Mouse (Mus musculus): ENCODE results near the gene Fam114a1.

Fam114a1 gene

DNA sequence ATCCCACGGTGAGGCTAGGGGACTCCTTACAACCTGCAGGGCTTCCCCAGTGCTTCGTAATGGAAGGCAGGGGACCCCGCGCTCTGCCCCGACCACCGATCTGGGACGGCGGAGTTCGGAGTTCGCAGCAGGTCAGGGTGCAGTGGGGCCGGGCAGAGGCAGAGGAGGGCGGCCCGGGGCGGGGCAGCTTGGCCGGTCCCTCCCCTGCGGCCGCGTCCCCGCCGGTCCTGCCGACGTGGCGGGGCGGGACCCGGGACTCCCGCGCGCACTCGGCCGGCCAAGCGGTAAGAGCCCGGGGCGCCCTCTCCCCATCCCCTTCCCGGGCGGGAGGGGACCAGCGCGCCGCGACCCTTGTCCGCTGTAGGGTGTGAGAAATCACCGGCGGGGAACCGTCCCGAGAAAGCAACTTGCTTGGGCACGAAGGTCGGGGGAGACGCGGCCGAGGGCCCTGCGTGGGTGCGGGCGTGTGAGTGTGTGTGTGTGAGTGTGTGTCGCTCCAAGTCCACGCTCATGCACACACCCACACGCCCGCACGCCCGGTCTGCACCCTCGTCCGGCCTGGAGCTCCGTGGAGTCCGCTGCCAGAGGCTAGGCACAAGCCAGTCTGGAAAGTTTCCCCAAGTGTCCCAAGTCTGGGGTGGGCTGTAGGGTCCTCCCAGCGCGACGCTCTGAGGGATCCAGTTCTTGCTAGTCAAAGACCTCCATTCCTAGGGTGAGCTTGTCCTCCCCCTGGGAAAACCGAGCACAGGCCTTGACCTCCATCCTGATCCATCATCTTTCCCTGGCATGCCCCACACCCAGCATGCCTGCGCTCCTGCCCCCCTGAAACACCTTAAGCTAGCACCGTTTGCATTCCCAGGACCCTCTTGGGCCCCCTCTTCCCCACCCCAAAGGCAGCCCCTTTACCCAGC lies at the start of gene Fam114a1:
Gene Fam114a1 (plus strand): TSS at position 211 of the 911 bp plus-strand sequence.
- DNase-seq = peak; percentile 15 to 31

DNA sequence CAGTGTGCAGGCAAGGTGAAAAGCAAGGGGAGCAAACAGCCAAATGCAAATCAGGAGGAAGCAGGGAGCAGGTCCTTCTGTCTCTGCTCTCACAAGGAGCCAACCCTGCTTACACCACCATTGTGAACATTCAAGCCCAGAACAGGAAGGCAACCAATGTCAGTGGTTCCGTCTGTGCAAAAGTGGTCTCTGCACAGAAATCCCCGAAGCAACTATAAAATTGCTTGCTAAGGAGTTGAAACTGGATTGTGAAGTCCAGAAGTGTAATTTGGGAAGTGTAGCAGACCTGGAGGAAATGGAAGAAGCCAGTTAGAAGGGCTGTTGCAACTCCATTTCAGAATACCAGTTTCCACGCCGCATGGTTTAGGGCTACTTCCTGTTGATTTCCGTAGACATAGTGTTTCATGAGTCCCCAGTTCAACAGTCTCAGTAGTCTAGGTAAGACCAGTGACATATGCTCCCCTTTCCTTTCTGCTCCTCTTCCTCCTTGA lies 46.9 kb upstream of the Fam114a1 start:
- DNase-seq = no peak

DNA sequence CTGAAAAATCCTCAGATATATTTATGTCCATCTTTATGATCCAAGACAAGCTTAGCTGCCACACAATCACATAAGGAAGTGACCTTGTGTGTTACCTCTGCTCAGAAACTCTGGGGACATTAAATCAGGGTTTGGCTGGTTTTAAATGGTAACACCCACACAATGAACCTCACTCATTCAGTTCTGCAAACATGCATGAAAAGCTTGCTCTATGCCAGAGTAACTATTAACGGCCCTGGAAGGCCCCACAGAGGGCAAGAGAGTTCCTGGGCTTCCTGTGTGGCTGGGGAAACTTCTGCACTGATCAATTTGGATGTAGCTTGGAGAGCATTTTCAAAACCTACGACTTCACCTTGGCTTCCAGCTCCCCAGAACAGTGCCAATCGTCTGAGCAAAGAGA lies 37.7 kb upstream of the Fam114a1 start:
- DNase-seq = no peak

DNA sequence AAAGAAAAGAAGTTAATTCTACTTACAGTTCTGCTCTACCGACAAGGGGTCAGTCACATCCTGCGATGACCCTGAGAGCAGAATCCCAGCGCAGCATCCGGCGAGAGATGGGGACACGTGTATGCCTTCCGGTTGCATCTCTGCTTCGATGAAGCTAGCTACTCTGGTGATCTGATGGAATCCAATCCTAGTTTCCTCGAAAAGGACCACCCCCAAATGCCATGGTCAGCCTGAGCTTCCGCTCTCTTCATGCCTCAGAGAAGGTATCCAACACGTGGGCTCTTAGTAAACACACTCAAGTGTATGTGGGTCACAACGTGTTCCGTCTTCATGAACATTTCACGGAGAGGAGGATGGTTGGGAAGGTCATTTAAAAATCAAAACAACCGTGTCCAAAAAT lies 37.1 kb upstream of the Fam114a1 start:
- DNase-seq = no peak

DNA sequence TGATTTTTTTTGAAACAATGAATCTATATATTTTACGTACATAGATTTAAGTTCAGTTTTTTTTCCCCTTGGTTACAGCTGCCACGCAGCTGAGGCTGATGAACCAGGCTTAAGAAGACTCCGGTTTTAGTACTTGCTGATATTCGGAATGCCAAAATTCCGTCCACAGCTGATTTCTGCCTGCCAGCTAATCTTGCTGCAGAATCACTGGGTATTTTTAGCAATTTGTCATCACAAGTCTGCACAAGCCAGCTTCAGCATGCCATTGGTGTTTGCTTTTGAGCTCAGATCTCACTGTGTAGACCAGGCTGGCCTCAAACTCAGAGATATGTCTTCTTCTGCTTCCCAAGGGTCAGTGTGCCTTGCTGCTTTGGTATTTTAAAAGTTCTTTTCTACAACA lies 18.4 kb upstream of the Fam114a1 start:
- no peak for DNase-seq

DNA sequence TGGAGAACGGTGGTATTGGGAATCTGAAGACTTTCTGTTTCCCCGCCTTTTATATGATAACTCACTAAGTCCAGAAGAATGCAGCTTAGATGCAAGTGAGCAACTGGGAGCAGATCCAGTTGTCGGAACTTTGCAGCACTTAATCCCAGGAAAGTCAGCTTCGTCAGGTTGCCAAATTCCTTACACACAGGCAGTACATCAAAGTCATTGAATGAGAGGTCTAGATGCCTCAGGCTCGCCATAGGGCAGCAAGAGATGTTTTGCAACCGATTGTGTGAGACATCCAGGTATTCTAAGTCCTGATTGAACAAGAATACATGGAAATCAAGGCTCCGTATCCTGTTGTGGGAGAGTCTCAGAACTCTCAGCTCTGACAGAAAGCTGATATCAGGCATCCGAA lies 14.9 kb upstream of the Fam114a1 start:
- DNase-seq = no peak

DNA sequence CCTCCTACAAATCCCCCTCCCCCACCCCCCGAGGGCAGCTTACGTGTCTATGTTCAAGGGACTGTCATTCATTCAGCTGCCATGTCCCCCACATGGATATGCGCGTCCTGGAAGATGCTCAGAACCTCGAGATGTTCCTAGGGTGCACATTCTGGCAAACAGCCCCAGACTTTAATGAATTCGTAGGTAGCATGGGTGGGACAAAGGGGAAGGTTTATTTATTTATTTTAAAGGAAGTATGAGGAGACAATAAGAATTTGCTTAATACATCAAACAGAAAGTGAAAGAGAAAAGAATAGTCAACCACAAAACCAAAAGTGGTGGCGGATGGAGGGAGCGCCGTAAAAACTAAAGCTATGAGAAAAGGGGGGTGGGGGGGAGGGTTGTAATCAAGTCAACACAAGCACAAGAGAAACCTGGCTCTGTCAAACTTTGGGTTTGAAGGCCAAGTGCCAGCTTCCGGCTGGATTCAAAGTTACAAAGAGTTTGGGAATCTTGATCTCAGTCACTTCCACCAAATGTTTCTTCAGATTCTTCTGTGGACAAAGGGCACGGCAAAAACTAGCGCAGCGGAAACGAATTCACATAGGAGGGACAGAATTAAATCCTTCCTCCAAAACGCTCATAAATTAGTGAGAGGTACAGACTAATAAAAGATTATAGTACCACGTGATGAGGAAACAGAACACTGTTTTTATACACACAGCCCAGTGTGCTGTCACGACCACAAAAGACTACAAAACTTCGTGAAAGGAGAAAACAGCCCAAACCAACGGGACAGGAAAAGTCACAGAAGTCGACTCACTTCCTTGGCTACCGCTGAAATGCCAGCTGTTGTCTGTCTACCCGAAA lies 10.7 kb upstream of the Fam114a1 start:
- no peak for DNase-seq

DNA sequence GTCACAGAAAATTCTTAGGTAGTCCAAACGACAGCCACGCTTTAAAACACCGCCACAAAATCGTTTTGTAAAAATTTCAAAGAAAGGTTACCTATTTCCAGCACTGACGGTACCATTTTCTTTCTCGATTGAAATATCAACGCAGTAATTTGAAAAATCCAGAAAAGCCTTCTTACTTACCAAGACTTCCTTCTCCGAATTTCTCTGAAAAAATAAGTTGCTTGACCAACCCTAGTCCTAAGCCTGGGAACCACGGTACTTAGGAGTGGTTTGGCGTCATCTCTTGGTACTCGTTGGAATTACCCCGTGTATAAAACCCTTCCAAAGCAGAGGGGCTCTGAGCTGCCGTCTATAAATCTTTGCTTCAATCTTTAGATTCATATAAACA lies 10.0 kb upstream of the Fam114a1 start, which contains the start of gene Tlr6:
Gene Tlr6 (minus strand): TSS at position 255 of the 388 bp plus-strand sequence.
- DNase-seq = peak; percentile 60 to 72

DNA sequence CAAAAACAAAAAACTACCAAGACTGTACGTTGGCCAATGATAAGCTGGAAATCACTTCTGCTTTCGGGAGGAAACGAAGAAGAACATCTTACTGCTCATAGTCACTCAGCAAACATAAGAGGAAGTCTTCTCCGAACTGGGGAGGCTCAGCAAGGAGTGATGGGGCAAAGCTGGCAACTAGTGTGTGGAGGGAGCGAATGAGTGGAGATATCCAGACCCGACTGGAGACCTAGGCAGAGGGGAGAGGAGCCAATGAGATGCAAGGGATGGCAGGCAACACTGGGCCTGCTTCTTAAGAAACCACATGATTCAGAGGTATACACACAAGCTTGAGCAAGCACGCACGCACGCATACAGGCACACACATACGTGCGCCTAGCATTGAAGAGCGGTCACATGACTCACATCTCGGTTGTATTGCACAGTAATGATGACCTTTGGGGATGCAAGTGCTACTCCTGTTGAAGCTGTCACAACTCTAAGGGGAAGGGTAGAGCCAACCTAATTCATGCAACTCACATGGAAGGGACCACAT lies 8.9 kb upstream of the Fam114a1 start:
- DNase-seq = no peak

DNA sequence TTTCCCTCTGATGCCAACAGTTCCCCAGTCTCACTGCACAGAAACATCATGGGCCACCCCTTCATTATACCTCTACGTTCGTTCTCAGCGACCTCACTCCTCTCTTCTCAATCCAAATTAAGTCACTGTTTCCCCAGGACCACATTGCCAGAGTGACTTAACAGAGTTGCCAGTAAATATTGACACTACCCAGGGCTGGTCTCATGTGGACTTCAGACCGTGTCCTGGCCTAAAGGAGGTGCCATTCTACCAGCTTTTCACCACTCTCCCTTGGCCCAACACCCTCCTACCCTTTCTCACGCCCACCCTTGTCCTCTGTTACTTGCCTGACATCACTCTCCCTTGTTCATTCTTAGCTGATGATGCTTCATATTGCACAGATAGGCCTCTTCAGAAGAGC lies 6.6 kb upstream of the Fam114a1 start:
- DNase-seq = no peak

DNA sequence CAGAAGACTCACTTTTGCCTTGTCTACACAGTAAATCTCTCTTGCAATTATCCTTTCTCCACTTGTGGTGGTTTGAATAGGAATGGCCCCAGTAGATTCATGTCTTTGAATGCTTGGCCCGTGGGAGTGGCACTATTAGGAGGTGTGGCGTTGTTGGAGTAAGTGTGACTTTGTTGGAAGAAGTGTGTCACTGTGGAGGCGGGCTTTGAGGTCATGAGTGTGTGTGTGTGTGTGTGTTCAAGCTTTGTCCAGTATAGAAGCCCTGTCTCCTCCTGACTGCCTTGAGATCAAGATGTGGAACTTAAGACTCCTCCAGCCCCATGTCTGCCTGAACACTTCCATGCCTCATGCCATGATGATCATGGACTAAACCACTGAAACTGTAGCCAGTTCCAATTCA lies 6.1 kb upstream of the Fam114a1 start:
- DNase-seq = no peak

DNA sequence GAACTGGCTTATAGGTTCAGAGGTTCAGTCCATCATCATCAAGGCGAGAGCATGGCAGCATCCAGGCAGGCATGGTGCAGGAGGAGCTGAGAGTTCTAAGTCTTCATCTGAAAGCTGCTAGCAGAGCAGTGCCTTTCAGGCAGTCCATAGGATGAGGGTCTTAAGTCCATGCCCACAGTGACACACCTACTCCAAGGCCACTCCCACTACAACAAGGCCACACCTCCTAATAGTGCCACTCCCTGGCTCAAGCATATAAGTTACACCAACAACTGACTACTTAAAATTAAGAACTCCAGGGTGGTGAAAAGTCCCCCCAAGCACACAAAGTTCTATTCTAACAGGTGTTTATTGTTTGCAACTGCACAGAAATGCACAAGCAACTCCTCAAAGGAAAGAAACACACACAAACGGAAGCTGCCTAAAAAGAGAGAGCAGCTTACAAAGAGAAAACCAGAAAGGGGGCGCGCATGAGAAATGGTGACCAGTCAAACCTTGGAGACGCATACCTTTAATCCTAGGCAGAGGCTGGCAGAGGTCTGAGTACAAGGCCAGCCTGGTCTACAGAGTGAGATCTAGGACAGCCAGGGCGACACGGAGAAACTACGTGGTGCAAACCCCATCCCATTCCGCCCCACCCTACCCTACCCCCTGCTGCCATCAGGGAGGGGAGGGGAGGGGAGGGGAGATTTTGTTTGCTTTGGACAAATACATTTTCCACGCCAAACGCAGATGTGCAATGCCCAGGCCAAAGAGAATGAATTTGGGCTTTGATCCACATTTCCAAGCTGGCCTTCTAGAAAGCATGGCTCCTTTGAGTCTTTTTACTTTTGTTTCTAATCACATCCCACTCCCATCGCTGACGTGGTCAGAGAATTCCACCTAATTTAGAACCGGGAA lies 660 bp upstream of the Fam114a1 start:
- DNase-seq = peak in 1 of 2 experiments; percentile 5

DNA sequence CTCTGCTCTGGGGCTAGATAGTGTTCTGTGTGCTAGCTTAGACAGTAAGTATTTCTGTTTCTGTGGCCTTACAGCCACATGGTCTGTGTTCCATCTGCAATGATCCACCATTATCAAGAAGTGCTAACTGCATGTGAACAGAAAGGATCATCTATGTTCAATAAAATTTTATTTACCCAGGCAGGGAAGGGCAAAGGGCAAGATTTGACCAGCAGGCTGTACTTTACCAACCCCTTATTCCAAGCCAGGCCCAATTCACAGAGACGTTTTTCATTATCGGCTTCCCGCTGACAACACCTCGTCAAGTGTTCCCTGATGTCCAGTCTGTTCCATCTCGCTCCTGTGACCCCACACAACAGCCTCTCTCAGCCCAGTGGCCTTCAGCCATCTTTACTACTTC lies 5.2 kb downstream of the Fam114a1 start:
- DNase-seq = no peak

DNA sequence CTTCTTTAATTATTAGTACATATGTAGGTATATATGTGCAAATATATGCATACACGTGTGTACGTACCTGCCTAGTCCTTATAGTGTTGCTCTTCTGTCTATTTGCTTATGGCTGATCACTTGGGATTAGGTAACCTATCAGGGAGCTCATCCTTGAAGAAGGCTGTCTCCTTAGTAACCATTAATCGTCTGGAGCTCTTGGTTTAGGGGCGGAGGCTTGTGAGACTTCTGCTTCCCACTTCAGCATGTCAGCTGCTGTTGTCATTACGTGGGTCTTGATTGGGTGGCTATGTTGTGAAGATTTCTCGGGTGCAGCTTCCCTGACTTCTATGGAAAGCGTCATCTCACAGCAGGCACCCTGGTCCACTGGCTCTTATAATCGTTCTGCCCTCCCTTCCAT lies 7.3 kb downstream of the Fam114a1 start:
- DNase-seq = no peak

DNA sequence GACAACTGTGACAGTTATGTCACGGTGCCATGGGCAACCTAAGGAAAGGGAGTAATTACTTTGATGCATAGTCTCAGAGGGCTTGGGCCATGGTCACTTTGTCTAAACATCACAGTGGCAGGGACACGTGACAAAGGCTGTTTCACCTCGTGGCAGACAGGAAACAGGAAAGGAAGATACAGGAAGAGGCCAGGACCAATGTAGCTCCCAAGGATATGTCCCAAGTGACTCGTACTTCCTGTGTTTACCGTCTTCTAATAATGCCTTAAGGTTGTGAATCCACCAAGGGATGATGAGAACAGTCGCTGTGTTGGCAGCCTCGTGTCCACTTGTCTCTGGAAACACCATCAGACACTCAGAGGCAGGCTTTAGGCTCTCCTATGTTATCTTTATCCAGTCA lies 16.1 kb downstream of the Fam114a1 start:
- DNase-seq = no peak

DNA sequence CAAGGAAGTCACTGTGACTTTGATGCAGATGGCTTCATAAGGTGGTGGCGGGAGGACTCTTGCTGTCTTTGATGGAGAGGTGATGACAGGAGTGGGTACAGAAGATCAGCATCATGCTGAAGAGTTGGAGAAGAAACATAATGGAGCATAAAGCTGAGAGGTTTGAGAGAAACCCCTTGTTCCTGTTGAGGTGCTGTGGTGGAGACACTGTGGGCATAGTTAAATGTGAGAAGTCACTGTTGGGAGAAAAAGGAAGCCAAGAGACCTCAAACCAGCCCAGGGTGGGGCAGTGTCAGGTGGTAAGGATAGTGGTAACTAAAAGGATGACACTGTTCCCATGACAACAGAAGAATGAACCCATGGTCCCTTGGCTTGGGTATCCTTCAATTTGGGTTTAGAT lies 20.1 kb downstream of the Fam114a1 start:
- no peak for DNase-seq

DNA sequence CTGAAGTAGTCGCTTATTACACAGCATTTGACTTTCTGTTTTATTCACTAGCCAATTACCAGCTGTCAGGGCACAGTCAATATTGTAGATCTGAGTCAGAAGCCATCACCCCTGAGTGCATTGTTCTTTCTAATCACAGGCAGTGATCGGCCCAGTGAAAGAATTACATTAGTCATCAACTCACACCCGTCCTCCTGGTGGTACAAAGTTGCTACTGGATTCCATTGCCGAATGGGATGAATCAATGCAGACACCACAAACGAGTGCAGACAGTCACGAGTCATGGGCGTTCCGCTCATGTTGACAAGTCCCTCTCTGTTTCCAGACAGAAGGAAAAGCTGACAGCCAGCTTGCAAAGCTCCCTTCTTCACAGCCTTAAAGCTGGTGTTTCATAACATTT lies 22.7 kb downstream of the Fam114a1 start:
- DNase-seq = no peak

DNA sequence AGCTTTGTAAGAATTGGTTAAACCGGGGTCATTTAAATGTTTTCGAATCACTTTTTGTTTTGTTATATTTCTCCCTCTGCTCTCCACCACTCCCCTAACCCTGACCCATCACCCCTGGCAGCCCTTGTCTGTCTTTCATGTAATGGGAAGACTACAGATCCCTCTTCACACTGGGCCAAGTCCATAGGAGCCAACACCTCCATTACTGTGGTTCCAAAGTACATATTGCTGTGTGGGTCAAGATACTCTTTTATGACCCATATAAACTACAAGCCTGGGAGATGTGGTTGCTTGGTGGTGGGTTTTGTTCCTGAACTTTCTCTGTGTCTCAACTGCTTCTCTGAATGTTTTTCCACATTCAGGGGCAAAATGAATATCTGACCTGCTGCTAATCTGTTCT lies 25.5 kb downstream of the Fam114a1 start:
- no peak for DNase-seq

DNA sequence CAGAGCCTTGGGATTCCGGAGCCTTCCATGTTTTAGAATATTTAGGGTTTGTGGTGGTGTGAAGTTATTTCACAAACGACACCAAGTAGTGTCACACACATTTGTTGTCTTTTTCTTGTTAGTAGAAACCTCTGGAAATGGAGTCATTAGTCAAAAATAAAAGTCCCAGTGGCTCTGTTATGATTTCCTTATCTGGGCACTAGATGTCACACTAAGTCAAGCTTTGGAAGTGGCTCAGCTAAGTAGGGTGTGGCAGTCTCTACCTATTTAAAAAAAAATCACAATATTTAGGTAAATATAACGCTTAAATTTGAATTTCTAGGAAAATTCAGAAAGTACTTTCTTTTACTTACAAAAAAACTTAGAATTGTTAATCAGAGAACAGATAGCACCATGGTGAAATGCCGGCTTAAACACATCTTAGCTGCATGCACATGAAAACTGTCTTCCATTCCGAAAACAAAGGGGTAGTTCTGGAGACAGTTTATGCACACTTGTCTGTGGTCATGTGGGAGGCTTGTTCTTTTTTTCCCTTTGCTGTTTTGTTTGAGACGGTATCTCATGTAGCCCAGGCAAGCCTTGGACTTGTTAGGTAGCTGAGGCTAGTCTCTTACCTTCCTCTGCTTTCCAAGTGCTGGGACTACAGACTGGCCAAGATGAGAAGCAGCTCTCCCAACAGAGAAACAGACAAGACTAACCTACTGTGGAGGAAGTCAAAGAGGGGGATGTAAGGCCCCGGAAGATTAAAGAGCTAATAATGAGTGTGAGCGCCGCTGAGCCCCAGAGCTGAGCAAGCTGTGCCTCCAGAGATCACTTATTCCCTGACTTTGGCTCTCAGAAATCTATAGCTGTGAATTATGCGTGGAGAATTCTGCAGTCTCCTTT lies 33.3 kb downstream of the Fam114a1 start:
- peak; percentile 21 to 56 for DNase-seq

DNA sequence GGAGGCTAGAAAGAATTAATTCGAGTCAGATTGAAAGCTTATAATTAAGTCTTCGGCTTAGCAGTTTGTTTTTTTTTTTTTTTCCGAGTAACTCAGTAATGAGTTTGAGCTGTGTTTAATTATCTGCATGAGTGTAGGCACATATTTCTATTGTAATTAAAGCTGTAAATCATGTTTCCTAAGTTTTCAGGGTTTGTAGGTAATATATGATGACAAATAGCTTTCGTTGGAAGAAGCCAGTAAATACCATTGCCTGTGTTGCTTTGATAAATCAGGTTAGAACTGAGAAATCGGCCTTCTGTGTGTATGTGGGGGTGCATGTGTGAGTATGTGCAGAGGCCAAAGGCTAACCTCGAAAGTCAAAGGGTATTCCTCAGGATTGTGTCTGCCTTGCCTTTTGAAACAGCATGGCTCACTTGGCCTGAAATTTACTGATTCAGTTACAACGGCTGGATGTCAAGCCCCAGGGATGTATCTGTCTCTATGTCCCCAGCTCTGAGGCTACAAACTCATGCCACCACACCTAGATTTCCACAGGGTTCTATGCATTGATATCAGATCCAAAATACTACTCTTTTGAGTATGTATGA lies 34.2 kb downstream of the Fam114a1 start:
- DNase-seq = no peak

DNA sequence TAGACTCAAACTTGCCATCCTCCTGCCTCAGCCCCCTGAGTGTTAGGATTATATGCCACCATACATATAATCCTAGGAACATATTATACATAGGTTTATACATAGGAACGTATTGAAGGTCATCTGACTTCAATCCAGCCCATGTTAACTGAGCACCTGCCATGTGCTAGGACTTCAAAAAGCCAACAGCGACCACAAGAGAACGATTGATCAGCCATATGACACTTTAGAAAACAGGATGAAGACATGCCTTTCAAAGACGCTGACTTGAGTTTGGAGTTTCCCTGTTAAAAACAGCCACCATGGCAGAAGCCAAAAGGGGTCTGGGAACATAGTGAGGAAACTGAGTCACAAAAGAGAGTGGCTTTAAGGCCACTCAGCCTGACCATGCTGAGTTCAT lies 35.4 kb downstream of the Fam114a1 start:
- DNase-seq = no peak

All from cerebellum, postnatal 14 days (tissue).